Mouse (Mus musculus) lung, postnatal 0 days (tissue): ENCODE measurements at regions not wholly inside any gene's neighbourhood (a gene's known extent, or its start where the extent isn't known, plus 50 kb on each side); places are given as distances from the start of the nearest gene placed in this dataset.

Experiments used
- ATAC-seq: fragments of 200-750 bp; cut with Nextera tagmentation; 2 replicates; pipeline ENCODE4 v1.8.0; 2017; ENCODE audit warnings: moderate library complexity
- DNase-seq: peaks from one replicate; pipeline ENCODE4 v3.0.0-alpha.2; 2016; ENCODE audit warnings: low spot score
- H3K27ac ChIP-seq: fragments of 300-500 bp; sonication (generic); 2 replicates; pipeline ENCODE4 v1.5.1; 2014; ENCODE audit warnings: antibody characterized with exemption, mild to moderate bottlenecking, low read length, mixed read lengths
- H3K27me3 ChIP-seq: fragments of 300-500 bp; sonication (generic); replicated peaks from 2 replicates; pipeline ENCODE4 v1.6.1; 2014; ENCODE audit warnings: low read length, mixed read lengths; ENCODE audit not compliant: insufficient read depth
- H3K36me3 ChIP-seq: fragments of 300-500 bp; sonication (generic); 2 replicates; pipeline ENCODE4 v1.6.1; 2014; ENCODE audit warnings: low read length, mixed read lengths; ENCODE audit not compliant: insufficient read depth
- H3K4me1 ChIP-seq: fragments of 300-500 bp; sonication (generic); 2 replicates; pipeline ENCODE4 v1.6.1; 2014; ENCODE audit warnings: antibody characterized with exemption, low read depth, low read length, mixed read lengths; ENCODE audit not compliant: insufficient read depth
- H3K4me2 ChIP-seq: fragments of 300-500 bp; sonication (generic); replicated peaks from 2 replicates; pipeline ENCODE4 v1.6.1; 2014; ENCODE audit warnings: low read depth, mild to moderate bottlenecking, low read length, moderate library complexity, mixed read lengths
- H3K4me3 ChIP-seq: fragments of 300-500 bp; sonication (generic); 2 replicates; pipeline ENCODE4 v1.5.1; 2014; ENCODE audit warnings: low read depth, low read length
- H3K9ac ChIP-seq: fragments of 300-500 bp; sonication (generic); replicated peaks from 2 replicates; pipeline ENCODE4 v1.6.1; 2014; ENCODE audit warnings: low read depth, mild to moderate bottlenecking
- H3K9me3 ChIP-seq: fragments of 300-500 bp; sonication (generic); 2 replicates; pipeline ENCODE4 v1.6.1; 2016; ENCODE audit warnings: low read length, mixed read lengths
- CTCF ChIP-seq: IDR thresholded peaks from 2 replicates; pipeline ENCODE4 v1.5.1; 2016; ENCODE audit warnings: antibody characterized with exemption, mild to moderate bottlenecking
- EP300 ChIP-seq: IDR thresholded peaks from 2 replicates; pipeline ENCODE4 v1.6.1; 2016; ENCODE audit warnings: antibody characterized with exemption, mild to moderate bottlenecking, control low read depth
- WGBS: fragments of 180-500 bp; shearing (Covaris S2); extraction: QIAGEN DNeasy Blood & Tissue Kit; methylation state at CpG from one replicate; pipeline ENCODE4 v1.1.7; 2014; 5-methylcytosine and 5-hydroxymethylcytosine counted together

DNA sequence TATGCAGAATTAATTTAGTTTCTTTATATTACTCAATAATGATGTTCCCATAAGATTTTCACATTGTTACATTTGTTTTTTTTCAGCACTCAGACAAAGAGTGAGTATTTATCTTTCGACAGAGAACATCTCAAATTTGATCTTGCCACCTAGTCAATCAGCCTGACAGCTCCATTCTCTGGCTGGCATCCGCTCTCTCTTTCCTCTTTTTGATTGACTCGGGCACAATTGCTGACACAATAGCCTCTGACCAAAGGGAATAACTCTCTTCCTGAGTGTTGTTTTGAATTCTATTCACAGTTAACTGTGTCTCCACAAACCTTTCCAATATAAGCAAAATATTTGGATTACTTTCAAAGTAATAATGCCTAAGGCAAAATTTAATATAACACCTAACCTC is 711.4 kb downstream of the Adgrl2 start:
- no peak for TF ChIP-seq CTCF
- peak; percentile 37 for TF ChIP-seq EP300
- no peak overlapping the region for H3K4me3 ChIP-seq
- DNase-seq = peak; percentile 32
- H3K4me1 ChIP-seq = no peaks in the 10 kb centered on the region
- H3K27ac ChIP-seq = no peak overlapping the region
- no peak for ATAC-seq
- no peak overlapping the region for H3K4me2 ChIP-seq
- no peaks in the 10 kb centered on the region for H3K36me3 ChIP-seq
- WGBS = 9% methylated on average over 3 of the region's 3 CpGs
- no peaks in the 10 kb centered on the region for H3K9me3 ChIP-seq
- H3K9ac ChIP-seq = no peak overlapping the region
- no peaks in the 10 kb centered on the region for H3K27me3 ChIP-seq

DNA sequence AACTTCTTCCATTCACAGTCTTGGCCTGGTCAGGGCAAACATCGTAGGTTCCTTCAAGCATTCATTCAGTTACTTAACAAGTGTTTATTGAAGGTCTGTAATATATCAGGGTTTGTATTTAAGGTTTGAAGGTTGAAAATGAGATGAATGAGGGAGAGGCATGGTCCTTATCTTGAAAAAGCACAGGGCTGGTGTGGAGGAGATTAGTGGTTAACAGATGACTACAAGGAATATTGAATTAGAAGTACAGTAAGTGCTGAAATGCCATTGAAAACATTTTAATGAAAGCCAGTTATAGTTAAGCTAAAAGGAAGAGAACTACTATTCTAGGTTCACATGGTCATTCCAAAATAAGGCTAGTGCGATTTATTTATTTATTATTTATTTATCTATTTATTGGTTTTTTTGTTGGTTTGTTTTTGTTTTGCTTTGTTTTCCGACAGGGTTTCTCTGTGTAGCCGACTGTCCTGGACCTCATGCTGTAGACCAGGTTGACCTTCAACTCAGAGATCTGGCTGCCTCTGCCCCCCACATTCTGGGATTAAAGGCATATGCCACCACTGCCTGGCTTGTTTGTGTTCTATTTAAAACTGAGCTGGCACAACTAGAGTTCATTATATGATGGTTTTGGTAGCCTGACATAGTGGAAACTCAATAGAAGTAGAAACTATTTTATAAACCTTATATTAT is 718.1 kb downstream of the Adgrl2 start:
- no peak overlapping the region for H3K27ac ChIP-seq
- no peaks in the 10 kb centered on the region for H3K27me3 ChIP-seq
- no peaks in the 10 kb centered on the region for H3K4me1 ChIP-seq
- H3K4me2 ChIP-seq = no peak overlapping the region
- no peaks in the 10 kb centered on the region for H3K36me3 ChIP-seq
- WGBS = 80% methylated on average over 4 of the region's 4 CpGs
- H3K9ac ChIP-seq = no peak overlapping the region
- H3K9me3 ChIP-seq = no peaks in the 10 kb centered on the region
- no peak overlapping the region for H3K4me3 ChIP-seq
- no peak for DNase-seq
- TF ChIP-seq EP300 (no peak), CTCF (no peak)
- no peak for ATAC-seq

DNA sequence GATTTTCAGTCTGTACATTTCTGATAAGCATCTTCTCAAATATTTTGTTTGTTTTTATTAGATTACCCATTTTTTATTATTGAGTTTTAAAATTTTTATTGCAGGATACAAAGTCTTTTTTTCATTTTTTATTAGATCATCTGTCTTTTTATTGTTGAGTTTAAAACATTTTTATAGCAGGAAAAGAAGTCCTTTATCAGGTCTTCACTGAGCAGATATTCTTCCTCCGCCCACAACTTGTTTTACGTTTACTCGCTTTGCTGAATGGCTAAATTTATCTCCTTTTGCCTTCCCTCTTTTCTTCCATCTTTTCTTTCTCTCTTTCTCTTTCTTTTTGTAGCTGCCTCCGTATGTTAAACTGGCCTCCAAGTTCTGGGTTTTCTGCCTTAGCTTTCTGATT is 721.5 kb downstream of the Adgrl2 start:
- H3K9ac ChIP-seq = no peak overlapping the region
- 90% methylated on average over 4 of the region's 4 CpGs for WGBS
- DNase-seq (no peak), ATAC-seq (no peak)
- no peak overlapping the region for H3K27ac ChIP-seq
- H3K4me3 ChIP-seq = no peak overlapping the region
- H3K9me3 ChIP-seq = no peaks in the 10 kb centered on the region
- no peaks in the 10 kb centered on the region for H3K27me3 ChIP-seq
- no peak overlapping the region for H3K4me2 ChIP-seq
- no peaks in the 10 kb centered on the region for H3K36me3 ChIP-seq
- H3K4me1 ChIP-seq = no peaks in the 10 kb centered on the region
- TF ChIP-seq CTCF (no peak), EP300 (no peak)

GRCm38 (mm10) chr3:148259211-148259610 is 731.1 kb downstream of the Adgrl2 start:
- TF ChIP-seq CTCF (no peak), EP300 (no peak)
- Histone ChIP-seq H3K9me3 (no peaks in the 10 kb centered on the region), H3K27ac (no peak overlapping the region), H3K27me3 (no peaks in the 10 kb centered on the region), H3K4me2 (no peak overlapping the region), H3K9ac (no peak overlapping the region), H3K36me3 (no peaks in the 10 kb centered on the region), H3K4me1 (no peaks in the 10 kb centered on the region), H3K4me3 (no peak overlapping the region)
- WGBS = 88% methylated on average over 1 of the region's 1 CpGs
- ATAC-seq (no peak), DNase-seq (no peak)

GRCm38 (mm10) chr3:148248617-148249016 is 741.7 kb downstream of the Adgrl2 start:
- ATAC-seq = peak; percentile 52; the same call in 1 of the 2 replicates
- TF ChIP-seq EP300 (no peak), CTCF (no peak)
- H3K27me3 ChIP-seq = no peaks in the 10 kb centered on the region
- H3K9ac ChIP-seq = no peak overlapping the region
- 39% methylated on average over 1 of the region's 1 CpGs for WGBS
- no peak overlapping the region for H3K27ac ChIP-seq
- H3K4me1 ChIP-seq = peaks cover 3% of the 10 kb centered on the region; the same call in 1 of the 2 replicates
- H3K4me3 ChIP-seq = no peak overlapping the region
- H3K4me2 ChIP-seq = no peak overlapping the region
- no peaks in the 10 kb centered on the region for H3K36me3 ChIP-seq
- no peaks in the 10 kb centered on the region for H3K9me3 ChIP-seq
- DNase-seq = peak; percentile 55

GRCm38 (mm10) chr3:148246786-148247185 is 743.6 kb downstream of the Adgrl2 start:
- Histone ChIP-seq H3K4me3 (no peak overlapping the region), H3K9me3 (no peaks in the 10 kb centered on the region), H3K27ac (no peak overlapping the region), H3K27me3 (no peaks in the 10 kb centered on the region), H3K4me2 (no peak overlapping the region), H3K9ac (no peak overlapping the region), H3K36me3 (no peaks in the 10 kb centered on the region), H3K4me1 (peaks cover 3% of the 10 kb centered on the region; the same call in 1 of the 2 replicates)
- DNase-seq (no peak), ATAC-seq (no peak)
- TF ChIP-seq EP300 (no peak), CTCF (no peak)

DNA sequence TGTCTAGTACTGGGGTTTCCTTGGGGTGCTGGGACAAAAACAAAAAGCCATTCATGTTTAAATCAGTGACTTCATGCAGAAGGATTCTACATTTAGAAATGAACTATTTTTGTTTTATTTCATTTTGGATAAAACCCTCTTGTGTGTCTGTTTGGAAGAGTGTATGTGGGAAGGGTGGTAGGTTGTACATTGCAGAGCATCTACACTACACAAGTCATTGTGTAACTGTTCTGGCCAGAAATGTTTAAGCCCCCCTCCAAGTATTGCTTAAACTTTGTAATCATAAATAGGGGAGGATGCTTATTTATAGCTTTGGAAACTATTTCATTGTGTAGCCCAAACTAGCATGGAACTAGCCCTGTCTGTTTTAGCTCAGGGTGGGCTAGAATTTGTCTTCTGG is 752.3 kb downstream of the Adgrl2 start:
- Histone ChIP-seq H3K4me2 (no peak overlapping the region), H3K36me3 (no peaks in the 10 kb centered on the region), H3K4me1 (no peaks in the 10 kb centered on the region), H3K9ac (no peak overlapping the region), H3K27ac (no peak overlapping the region), H3K27me3 (no peaks in the 10 kb centered on the region), H3K4me3 (no peak overlapping the region), H3K9me3 (no peaks in the 10 kb centered on the region)
- TF ChIP-seq CTCF = no peak
- TF ChIP-seq EP300 = no peak
- ATAC-seq (peak; percentile 60; the same call in 1 of the 2 replicates), DNase-seq (peak; percentile 46)
